11 mouse cellular contexts compared by ENCODE assay signal in genomic region chr13:69457105-69457504, GRCm38 (mm10).
"Had no signal": no experiment of that assay in that cellular context is flagged by ENCODE, and none has a peak within 500 bp of the region (broad histone marks: within the 10 kb centered on the region; RNA-seq: fewer than 3 reads in every experiment).

No protein-coding gene starts in this region.

- H3K9ac ChIP-seq: intestine, embryonic 15.5 days; liver, embryonic 13.5 days; lung, embryonic 15.5 days had no signal

- H3K36me3 ChIP-seq: intestine, embryonic 15.5 days; liver, embryonic 13.5 days; lung, embryonic 15.5 days had no signal

- H3K4me1 ChIP-seq: intestine, embryonic 15.5 days; liver, embryonic 13.5 days had no signal

- H3K9me3 ChIP-seq: intestine, embryonic 15.5 days; liver, embryonic 13.5 days; lung, embryonic 15.5 days had no signal

- H3K4me2 ChIP-seq: intestine, embryonic 15.5 days; liver, embryonic 13.5 days; lung, embryonic 15.5 days; midbrain, embryonic 11.5 days had no signal

- ATAC-seq: hindbrain, embryonic 16.5 days; intestine, embryonic 15.5 days had no signal

- H3K27ac ChIP-seq: intestine, embryonic 15.5 days; left cerebral cortex, adult 2 months; liver, embryonic 13.5 days had no signal

- DNase-seq: kidney, adult 8-10 months; layer of hippocampus, postnatal 36 days; liver, embryonic 13.5 days; lung, postnatal 4 days; midbrain, embryonic 14.5 days; thymus, postnatal 25 days had no signal

- H3K4me3 ChIP-seq: intestine, embryonic 15.5 days; left cerebral cortex, adult 2 months; liver, embryonic 13.5 days; lung, embryonic 15.5 days had no signal

- H3K27me3 ChIP-seq: intestine, embryonic 15.5 days; liver, embryonic 13.5 days; lung, embryonic 15.5 days had no signal
